Mouse (Mus musculus) lung, adult 2 months (tissue): ENCODE measurements at regions not wholly inside any gene's neighbourhood (a gene's known extent, or its start where the extent isn't known, plus 50 kb on each side); places are given as distances from the start of the nearest gene placed in this dataset.

Experiments
- CTCF ChIP-seq: fragments of 200-500 bp; IDR thresholded peaks from 2 replicates; pipeline ENCODE4 v1.5.1; 2011; ENCODE audit warnings: mild to moderate bottlenecking, low read length, control low read depth; ENCODE audit not compliant: insufficient read depth
- POLR2A ChIP-seq: fragments of 200-500 bp; IDR thresholded peaks from 2 replicates; pipeline ENCODE4 v1.6.1; 2011; ENCODE audit warnings: low read depth, mild to moderate bottlenecking, control low read depth, low read length, borderline replicate concordance; ENCODE audit errors: extremely low read depth

- TF ChIP-seq CTCF (no peak), POLR2A (no peak)
These were observed 392.1 kb upstream of the Slc30a5 start for GRCm38 (mm10) chr13:101225366-101225765.
